Mouse (Mus musculus): ENCODE measurements around the gene Lrtm2.
A peak's percentile ranks its signal among the peaks of the same experiment; 100 is the strongest.
"Not testable (repeated sequence)": the region's sequence is repeated elsewhere in the genome, so short reads cannot be mapped to it uniquely, and the experiment has no call there.

The Lrtm2 gene

GRCm38 (mm10) chr6:119330506-119330905 is at the start of gene Lrtm2:
Lrtm2 (minus strand) TSS chr6:119330766.
- peak; percentile 73 for DNase-seq

- no peak for DNase-seq
These were observed 48.1 kb upstream of the Lrtm2 start for GRCm38 (mm10) chr6:119378631-119379030.

DNA sequence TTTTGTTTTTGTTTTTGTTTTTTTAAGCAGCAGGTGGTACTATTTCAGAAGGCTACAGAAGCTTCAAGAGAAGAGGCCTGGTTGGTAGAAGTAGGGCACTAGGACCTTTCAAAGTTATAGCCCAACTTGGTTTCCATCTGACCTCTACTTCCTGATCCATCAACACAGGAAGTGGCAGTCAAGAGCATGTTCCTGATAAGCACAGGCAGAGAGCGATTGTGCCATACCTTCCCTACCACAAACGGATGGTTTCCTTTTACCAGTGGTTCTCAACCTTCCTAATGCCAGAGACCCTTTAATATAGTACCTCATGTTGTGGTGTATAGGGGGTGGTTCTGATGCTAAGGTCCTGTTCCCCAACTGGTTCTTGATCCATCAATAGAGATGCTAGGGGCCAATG is 47.0 kb upstream of the Lrtm2 start:
- DNase-seq, result no peak

DNA sequence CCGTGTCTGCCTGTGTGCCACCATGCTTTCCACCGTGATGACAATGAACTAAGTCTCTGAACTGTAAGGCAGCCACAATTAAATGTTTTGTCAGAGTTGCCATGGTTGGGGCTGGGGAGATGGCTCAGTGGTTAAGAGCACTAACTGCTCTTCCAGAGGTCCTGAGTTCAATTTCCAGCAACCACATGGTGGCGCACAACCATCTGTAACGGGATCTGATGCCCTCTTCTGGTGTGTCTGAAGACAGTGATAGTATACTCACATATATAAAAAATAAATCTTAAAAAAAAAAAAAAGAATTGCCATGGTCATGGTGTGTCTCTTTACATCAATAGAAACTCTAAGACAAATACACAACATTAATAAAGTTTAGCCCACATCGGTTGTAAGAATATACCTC is 44.5 kb upstream of the Lrtm2 start:
- no peak for DNase-seq

DNA sequence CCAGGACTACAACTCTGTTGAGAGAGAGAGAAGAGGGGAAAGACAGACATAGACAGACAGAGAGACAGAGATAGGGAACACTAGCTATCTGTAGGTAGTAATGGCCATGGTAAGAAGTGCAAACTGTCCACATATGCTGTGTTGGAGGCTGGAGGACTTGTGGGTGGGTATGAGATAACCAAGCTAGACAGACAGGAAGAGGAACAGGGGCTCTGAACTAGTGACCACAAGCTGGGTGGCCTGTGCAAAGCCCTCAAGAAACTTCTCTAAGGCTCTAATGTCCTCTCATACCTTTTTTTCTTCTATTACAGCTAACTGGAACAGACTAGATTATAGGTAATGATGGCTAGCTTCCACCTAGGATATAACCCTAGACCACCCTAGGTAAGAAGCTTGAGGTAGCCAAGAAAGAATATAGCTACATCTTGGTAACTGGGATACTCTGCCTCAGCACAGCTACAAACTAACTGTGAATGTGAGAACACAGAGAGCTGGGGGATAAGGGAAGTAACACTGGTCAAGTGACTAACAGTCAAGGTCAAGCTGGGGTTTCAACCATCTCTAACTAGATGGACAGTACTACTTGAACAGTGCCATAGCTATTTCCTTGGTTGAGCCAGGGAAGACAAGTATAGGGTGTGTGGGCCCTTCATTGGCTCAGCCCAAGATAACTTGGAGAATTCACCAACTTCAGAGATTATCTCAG is 42.6 kb upstream of the Lrtm2 start:
- no peak for DNase-seq

DNA sequence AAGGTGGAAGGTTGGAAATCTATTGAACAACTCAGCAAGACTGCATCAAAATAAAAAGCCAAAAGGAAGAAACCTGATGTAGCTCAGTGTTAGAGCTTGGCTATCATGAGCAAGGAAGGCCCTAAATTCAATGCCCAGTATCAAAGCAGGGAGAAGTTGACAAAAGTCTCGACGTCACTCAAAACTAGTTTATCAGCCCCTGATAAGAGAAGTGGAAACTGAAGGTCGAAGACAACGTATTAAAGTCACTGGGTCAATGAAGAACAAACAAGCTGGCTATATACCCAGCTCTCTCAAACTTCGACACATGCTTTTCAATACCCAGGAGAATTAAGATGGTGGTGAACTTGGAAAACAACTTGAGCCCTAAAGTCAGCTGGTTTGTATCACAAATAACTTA is 41.7 kb upstream of the Lrtm2 start:
- no peak for DNase-seq

DNA sequence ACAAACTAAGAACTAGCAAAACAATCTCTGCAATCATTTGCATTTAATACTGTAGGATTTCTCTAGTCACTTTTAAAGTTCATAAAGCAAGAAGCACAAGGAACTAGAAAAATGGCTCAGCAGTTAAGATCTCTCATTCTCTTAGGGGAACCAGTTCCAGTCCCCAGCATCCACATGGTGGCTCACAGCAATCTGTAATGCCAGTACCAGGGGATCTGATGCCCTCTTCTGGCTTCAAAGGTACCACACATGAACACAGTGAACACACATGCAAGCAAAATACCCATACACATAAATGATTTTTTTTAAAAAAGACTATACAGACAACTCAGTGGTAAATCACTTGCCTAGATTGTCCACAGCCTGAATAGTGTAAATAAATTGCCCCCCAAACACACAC is 41.1 kb upstream of the Lrtm2 start:
- no peak for DNase-seq

- DNase-seq, result no peak
These were observed 36.8 kb upstream of the Lrtm2 start for GRCm38 (mm10) chr6:119367382-119367781.

GRCm38 (mm10) chr6:119366800-119367199 is 36.2 kb upstream of the Lrtm2 start:
- DNase-seq, result not testable (repeated sequence)

DNA sequence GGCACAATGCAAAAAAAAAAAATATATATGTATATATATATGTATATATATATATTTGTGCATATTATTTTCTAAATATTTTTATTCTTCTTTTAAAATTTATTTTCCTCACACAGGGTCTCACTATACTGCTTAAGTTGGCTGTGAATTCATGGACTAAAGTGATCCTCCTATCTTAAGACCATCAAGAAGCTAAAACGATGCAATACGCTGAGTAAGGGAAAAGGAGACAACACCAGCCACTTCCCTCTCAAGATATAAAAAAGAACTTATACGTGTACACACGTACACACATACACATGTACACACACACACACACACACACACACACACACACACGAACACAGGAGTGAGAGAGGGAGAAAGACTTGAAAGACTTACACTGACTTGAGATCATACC is 33.0 kb upstream of the Lrtm2 start:
- no peak for DNase-seq

- DNase-seq, result no peak
These were observed 30.5 kb upstream of the Lrtm2 start for GRCm38 (mm10) chr6:119360925-119361702.

DNA sequence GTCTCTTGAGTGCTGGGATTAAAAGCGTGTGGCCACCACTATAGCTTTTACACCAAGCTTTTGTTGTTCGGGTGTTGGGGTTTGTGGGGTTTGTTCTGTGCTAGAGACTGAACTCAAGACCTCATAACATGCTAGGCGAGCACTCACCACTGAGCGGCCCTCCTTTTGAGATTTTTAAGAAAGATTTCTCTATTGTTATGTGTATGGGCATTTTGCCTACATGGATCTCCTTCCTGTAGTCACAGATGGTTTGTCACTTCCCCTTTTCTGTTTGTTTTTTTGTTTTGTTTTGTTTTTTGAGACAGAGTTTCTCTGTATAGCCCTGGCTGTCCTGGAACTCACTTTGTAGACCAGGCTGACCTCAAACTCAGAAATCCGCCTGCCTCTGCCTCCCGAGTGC is 29.7 kb upstream of the Lrtm2 start:
- not testable (repeated sequence) for DNase-seq

DNA sequence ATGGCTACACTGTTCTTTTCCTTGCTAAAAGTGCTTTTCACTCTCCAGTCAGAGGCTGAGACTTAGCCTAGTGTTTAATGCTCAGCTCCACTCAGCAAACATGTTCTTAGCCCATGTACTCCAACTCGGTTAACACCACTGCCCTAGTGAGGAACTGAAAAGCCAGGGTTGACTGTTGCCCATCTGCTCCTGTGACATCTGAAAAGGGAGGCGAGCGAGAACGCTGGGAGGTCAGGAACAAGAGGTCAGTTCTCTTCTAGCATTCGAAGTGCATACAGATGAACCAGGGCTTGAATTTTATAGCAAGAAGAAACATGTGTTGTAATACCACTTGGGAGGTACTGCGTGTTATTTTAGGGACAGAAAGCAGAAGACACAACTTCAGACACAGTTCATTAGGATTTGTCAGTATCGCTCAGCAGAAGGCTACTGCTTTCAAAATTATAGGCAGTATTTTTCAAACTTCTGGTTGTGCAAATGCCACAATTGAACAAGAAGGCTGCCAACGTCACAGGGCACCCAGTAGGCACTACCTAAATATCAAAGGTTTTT is 27.5 kb upstream of the Lrtm2 start:
- no peak for DNase-seq

GRCm38 (mm10) chr6:119352501-119352900 is 21.9 kb upstream of the Lrtm2 start:
- no peak for DNase-seq

DNA sequence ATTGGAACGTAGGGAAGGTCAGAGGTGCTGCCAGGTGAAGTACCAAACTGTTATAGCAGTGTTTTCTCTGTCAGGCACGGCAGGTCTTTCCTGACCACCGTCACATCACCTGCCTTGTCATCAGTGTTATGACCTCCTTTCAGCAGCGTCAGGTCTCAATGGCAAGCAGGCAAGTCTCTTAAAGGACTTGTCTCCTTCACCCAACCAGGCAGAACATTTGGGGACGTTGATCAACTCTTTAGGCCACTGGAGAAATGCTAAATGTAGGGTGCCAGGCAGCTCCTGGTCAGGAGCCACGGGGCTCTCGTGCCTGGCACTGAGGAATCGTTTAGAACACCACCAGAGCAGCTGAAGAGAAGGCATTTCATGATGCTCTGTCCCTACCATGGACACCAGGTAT is 21.1 kb upstream of the Lrtm2 start:
- no peak for DNase-seq

GRCm38 (mm10) chr6:119350703-119351198 is 20.2 kb upstream of the Lrtm2 start:
- no peak for DNase-seq

DNA sequence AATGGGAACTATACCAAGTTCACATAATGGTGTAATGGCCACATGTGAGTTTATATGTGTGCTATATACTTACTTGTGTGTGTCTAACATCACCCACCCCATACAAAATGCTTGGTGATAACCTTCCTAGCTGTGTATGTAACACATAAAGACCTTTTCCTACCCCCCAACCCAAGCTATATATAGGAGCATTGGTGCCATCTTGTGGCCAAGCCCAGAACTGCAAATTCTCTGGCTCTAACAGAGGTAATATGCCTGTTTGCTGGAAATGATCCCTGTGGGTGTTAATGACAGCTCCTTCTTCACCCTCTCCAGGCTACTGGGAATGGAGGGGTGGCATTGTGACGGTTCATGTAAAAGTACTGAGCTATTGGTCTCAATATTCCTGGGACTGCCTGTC is 17.7 kb upstream of the Lrtm2 start:
- DNase-seq, result peak; percentile 65

- DNase-seq, result no peak
These were observed 17.2 kb upstream of the Lrtm2 start for GRCm38 (mm10) chr6:119347813-119348212.

DNA sequence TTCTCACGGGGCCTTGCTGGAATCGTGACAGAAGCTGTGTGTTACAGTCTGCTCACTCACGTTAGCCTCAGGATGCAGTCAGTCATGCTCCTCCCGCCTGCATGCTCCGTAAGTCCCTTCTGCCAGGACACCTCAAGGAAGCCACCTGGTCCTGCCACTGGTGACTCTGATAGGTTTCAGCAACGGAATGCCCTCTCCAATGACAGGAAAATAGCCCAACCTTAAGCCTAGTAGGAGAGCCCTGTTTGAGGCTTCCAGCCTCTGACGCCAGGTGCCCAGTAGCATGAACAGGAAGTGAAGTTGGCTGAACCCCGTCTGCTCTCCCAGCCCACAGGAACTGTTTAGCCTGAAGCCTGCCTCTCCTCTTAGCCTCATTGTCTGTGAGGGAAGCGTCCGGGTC is 15.7 kb upstream of the Lrtm2 start:
- no peak for DNase-seq

- DNase-seq, result no peak
These were observed 10.8 kb upstream of the Lrtm2 start for GRCm38 (mm10) chr6:119341409-119341808.

- DNase-seq, result no peak
These were observed 7.8 kb upstream of the Lrtm2 start for GRCm38 (mm10) chr6:119338121-119338912.

DNA sequence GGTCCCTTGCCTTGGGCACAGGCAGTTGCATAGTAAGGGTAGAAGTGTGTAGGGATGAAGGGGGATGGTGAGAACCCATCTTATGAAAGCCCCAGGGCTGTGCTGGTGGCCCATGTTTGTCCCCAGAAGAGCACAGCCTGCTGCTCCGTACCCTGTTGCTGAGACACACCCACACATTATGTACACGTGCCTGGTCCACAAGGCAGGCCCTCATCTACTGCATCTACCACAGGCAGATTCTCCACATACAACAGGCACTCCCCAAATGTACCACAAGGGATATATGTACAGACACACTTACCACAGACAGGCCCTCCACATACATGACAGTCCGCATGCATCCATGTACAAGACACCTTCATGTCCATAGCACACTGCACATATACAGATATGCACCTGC is 6.7 kb upstream of the Lrtm2 start:
- DNase-seq, result no peak

- DNase-seq, result no peak
These were observed 5.6 kb upstream of the Lrtm2 start for GRCm38 (mm10) chr6:119336124-119336523.

Measured in right cerebral cortex, postnatal 25 days (tissue).